Mouse (Mus musculus): Measurements from ENCODE around the gene Tnp1. TPM values are rescaled to one million over a fixed set of nuclear protein-coding genes. Genes with fewer than 3 reads are reported as not detected.

Tnp1 gene
- polyA plus RNA-seq (2011; ENCODE audit: insufficient read depth, insufficient read length, low read depth, missing spikeins) = not detected in 2 replicates

DNA sequence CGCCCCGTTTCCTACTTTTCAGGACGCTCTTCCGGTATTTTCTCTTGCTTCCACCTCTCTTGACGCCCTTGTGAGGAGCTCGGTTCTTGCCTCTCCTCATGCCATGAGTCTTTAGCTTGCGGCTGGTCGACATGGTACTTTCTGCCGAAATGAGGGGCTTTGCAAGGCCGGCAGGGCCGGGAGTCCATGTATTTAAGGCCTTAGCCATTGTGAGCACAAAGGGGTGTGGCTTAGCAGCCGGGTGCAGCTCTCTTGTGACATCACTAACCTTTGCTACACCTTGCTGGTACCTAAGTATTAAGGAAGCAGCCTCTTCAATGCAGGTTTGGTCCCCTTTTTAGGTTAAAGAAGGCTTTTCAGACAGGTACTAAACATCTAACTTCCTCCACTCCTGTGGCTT lies at the start of gene Tnp1:
Gene Tnp1 (minus strand): TSS at position 179 of the 400 bp plus-strand sequence.
- Histone ChIP-seq H3K4me1 (ENCODE audit: control insufficient read depth, insufficient read depth, low read length) (no peaks in the 10 kb centered on the region), H3K27me3 (ENCODE audit: control insufficient read depth, insufficient read depth, low read length, poor library complexity, severe bottlenecking) (no peaks in the 10 kb centered on the region), H3K4me3 (ENCODE audit: low read depth, low read length) (no peak within 1 kb of the TSS), H3K27ac (ENCODE audit: insufficient read depth, low read length) (no peak within 1 kb of the TSS), H3K9ac (ENCODE audit: low read depth, poor library complexity, severe bottlenecking) (no peak within 1 kb of the TSS), H3K9me3 (replicated peaks; ENCODE audit: control insufficient read depth, insufficient read depth, low read length, poor library complexity, severe bottlenecking) (no peaks in the 10 kb centered on the region), H3K36me3 (ENCODE audit: control insufficient read depth, insufficient read depth, low read length, poor library complexity, severe bottlenecking) (no peaks in the 10 kb centered on the region)
- TF ChIP-seq POLR2A (IDR thresholded peaks at IDR 0.05; ENCODE audit: insufficient read depth, low read length) (no peak), CTCF (IDR thresholded peaks at IDR 0.05; ENCODE audit: low read depth, low read length) (no peak), EP300 (IDR thresholded peaks at IDR 0.05; ENCODE audit: insufficient read depth, low read depth, low read length) (no peak)

DNA sequence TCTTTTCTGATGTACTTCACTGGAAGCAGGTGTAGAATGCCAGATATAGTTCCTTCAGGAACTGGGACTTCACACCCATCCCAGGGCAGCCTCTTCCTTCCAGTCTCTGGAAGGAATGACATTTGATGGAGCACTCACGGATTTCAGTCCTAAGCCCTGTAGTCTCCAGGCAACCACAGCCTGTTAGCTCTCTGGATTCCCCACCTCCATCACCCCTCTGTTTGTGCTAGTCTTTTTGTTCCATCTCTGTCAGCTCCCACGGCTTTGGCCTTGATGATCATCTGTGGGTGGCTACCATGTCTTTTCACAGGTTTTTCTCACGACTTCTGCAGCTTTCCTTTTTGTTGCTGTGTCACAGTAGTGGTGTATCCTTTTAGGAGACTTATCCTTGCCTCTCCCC lies 48.6 kb upstream of the Tnp1 start:
- no peak overlapping the region for H3K9ac ChIP-seq (ENCODE audit: low read depth, poor library complexity, severe bottlenecking)
- H3K4me1 ChIP-seq (ENCODE audit: control insufficient read depth, insufficient read depth, low read length) = no peaks in the 10 kb centered on the region
- H3K4me3 ChIP-seq (ENCODE audit: low read depth, low read length) = no peak overlapping the region
- no peak for TF ChIP-seq CTCF (IDR thresholded peaks at IDR 0.05; ENCODE audit: low read depth, low read length)
- no peak for TF ChIP-seq EP300 (IDR thresholded peaks at IDR 0.05; ENCODE audit: insufficient read depth, low read depth, low read length)
- TF ChIP-seq POLR2A (IDR thresholded peaks at IDR 0.05; ENCODE audit: insufficient read depth, low read length) = no peak
- no peaks in the 10 kb centered on the region for H3K36me3 ChIP-seq (ENCODE audit: control insufficient read depth, insufficient read depth, low read length, poor library complexity, severe bottlenecking)
- H3K27ac ChIP-seq (ENCODE audit: insufficient read depth, low read length) = no peak overlapping the region
- no peaks in the 10 kb centered on the region for H3K27me3 ChIP-seq (ENCODE audit: control insufficient read depth, insufficient read depth, low read length, poor library complexity, severe bottlenecking)
- H3K9me3 ChIP-seq (replicated peaks; ENCODE audit: control insufficient read depth, insufficient read depth, low read length, poor library complexity, severe bottlenecking) = no peaks in the 10 kb centered on the region

GRCm38 (mm10) chr1:73061491-73062233 lies 46.0 kb upstream of the Tnp1 start:
- TF ChIP-seq CTCF (IDR thresholded peaks at IDR 0.05; ENCODE audit: low read depth, low read length) (no peak), POLR2A (IDR thresholded peaks at IDR 0.05; ENCODE audit: insufficient read depth, low read length) (no peak), EP300 (IDR thresholded peaks at IDR 0.05; ENCODE audit: insufficient read depth, low read depth, low read length) (no peak)
- Histone ChIP-seq H3K9me3 (replicated peaks; ENCODE audit: control insufficient read depth, insufficient read depth, low read length, poor library complexity, severe bottlenecking) (no peaks in the 10 kb centered on the region), H3K27ac (ENCODE audit: insufficient read depth, low read length) (no peak overlapping the region)

DNA sequence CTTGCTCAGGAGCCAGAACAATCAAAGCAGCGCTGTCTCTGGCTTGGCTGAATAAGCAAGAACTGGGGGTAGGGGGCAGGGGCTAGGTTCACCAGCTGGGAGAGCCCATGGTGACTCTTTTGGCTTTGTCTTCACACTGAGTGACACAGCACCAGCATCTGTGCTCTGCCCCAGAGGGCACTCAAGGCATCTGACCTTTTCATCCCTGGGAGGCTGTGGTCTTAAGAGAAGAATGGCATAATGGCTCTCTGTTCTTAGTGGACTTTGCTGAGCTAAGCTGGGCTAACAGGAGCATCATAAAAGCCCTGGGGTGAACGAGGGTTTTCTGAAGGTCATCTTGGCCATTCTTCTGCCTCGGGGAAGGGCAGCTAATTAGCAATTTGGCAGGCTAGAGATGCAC lies 44.6 kb upstream of the Tnp1 start:
- Histone ChIP-seq H3K27ac (ENCODE audit: insufficient read depth, low read length) (no peak overlapping the region), H3K27me3 (ENCODE audit: control insufficient read depth, insufficient read depth, low read length, poor library complexity, severe bottlenecking) (no peaks in the 10 kb centered on the region), H3K9me3 (replicated peaks; ENCODE audit: control insufficient read depth, insufficient read depth, low read length, poor library complexity, severe bottlenecking) (no peaks in the 10 kb centered on the region), H3K4me3 (ENCODE audit: low read depth, low read length) (no peak overlapping the region), H3K36me3 (ENCODE audit: control insufficient read depth, insufficient read depth, low read length, poor library complexity, severe bottlenecking) (no peaks in the 10 kb centered on the region), H3K9ac (ENCODE audit: low read depth, poor library complexity, severe bottlenecking) (no peak overlapping the region), H3K4me1 (ENCODE audit: control insufficient read depth, insufficient read depth, low read length) (no peaks in the 10 kb centered on the region)
- TF ChIP-seq EP300 (IDR thresholded peaks at IDR 0.05; ENCODE audit: insufficient read depth, low read depth, low read length) = no peak
- TF ChIP-seq POLR2A (IDR thresholded peaks at IDR 0.05; ENCODE audit: insufficient read depth, low read length) = no peak
- no peak for TF ChIP-seq CTCF (IDR thresholded peaks at IDR 0.05; ENCODE audit: low read depth, low read length)

More at GRCm38 (mm10) chr1:73061491-73062233, 46.0 kb upstream of the Tnp1 start:
- Histone ChIP-seq H3K4me1 (ENCODE audit: control insufficient read depth, insufficient read depth, low read length) (no peaks in the 10 kb centered on the region), H3K9ac (ENCODE audit: low read depth, poor library complexity, severe bottlenecking) (no peak overlapping the region), H3K4me3 (ENCODE audit: low read depth, low read length) (no peak overlapping the region), H3K27me3 (ENCODE audit: control insufficient read depth, insufficient read depth, low read length, poor library complexity, severe bottlenecking) (no peaks in the 10 kb centered on the region), H3K36me3 (ENCODE audit: control insufficient read depth, insufficient read depth, low read length, poor library complexity, severe bottlenecking) (no peaks in the 10 kb centered on the region)

DNA sequence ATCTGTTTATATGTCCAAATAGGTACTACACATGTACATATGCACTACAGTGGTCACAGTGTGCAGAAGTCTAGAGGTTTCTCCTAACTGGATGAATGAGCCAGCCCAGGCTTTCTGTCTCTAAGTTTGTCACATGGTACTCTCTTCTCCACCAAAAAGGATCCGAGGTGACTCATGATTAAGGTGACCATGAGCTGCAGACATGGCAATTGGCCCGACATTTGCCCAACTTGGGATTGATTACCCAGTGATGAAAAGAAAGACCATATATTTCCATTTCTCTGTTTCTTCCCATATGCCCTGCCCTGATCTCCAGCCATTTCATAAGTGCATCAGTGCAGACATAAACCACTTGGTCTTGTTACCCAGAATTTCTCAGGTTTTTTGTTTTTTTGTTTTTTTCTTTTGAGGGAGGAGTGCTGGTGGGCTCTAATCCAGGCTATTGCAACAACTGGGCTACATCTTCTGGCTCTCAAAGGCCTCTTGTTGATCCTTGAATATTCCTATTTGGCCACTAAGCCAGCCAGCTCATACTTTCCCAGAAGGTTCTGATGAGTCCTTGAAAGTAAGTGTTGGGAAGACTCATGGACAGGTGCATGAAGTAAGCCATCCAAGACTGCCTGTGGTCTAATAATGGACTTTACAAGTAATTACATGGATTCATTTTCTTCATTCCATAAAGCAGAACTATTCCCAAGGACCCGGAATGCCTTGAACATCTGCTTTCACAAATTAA lies 40.7 kb upstream of the Tnp1 start:
- no peak overlapping the region for H3K9ac ChIP-seq (ENCODE audit: low read depth, poor library complexity, severe bottlenecking)
- H3K27ac ChIP-seq (ENCODE audit: insufficient read depth, low read length) = no peak overlapping the region
- no peaks in the 10 kb centered on the region for H3K36me3 ChIP-seq (ENCODE audit: control insufficient read depth, insufficient read depth, low read length, poor library complexity, severe bottlenecking)
- no peak for TF ChIP-seq EP300 (IDR thresholded peaks at IDR 0.05; ENCODE audit: insufficient read depth, low read depth, low read length)
- TF ChIP-seq POLR2A (IDR thresholded peaks at IDR 0.05; ENCODE audit: insufficient read depth, low read length) = no peak
- TF ChIP-seq CTCF (IDR thresholded peaks at IDR 0.05; ENCODE audit: low read depth, low read length) = no peak
- H3K4me1 ChIP-seq (ENCODE audit: control insufficient read depth, insufficient read depth, low read length) = no peaks in the 10 kb centered on the region
- no peak overlapping the region for H3K4me3 ChIP-seq (ENCODE audit: low read depth, low read length)
- no peaks in the 10 kb centered on the region for H3K9me3 ChIP-seq (replicated peaks; ENCODE audit: control insufficient read depth, insufficient read depth, low read length, poor library complexity, severe bottlenecking)
- no peaks in the 10 kb centered on the region for H3K27me3 ChIP-seq (ENCODE audit: control insufficient read depth, insufficient read depth, low read length, poor library complexity, severe bottlenecking)

DNA sequence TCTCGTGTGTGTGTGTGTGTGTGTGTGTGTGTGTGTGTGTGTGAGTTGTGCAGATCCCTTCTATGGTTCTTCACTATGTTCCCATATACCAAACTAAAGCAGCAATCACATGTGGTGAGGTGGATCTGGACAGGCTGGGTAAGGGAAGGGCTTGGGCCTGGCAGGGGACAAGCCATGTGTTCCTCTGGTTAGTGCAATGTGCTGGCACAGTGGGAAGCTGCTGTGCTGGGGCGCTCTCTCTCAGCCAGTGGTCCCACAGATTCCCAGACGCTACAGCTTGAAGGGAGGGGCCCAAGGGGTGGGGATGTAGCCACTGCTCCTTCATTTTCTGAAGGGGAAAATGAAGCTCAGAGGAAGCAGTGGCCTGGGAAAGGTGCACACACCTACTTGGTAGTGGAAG lies 40.1 kb upstream of the Tnp1 start:
- no peaks in the 10 kb centered on the region for H3K9me3 ChIP-seq (replicated peaks; ENCODE audit: control insufficient read depth, insufficient read depth, low read length, poor library complexity, severe bottlenecking)
- H3K27me3 ChIP-seq (ENCODE audit: control insufficient read depth, insufficient read depth, low read length, poor library complexity, severe bottlenecking) = no peaks in the 10 kb centered on the region
- no peak overlapping the region for H3K9ac ChIP-seq (ENCODE audit: low read depth, poor library complexity, severe bottlenecking)
- TF ChIP-seq POLR2A (IDR thresholded peaks at IDR 0.05; ENCODE audit: insufficient read depth, low read length) (no peak), CTCF (IDR thresholded peaks at IDR 0.05; ENCODE audit: low read depth, low read length) (no peak), EP300 (IDR thresholded peaks at IDR 0.05; ENCODE audit: insufficient read depth, low read depth, low read length) (no peak)
- no peaks in the 10 kb centered on the region for H3K36me3 ChIP-seq (ENCODE audit: control insufficient read depth, insufficient read depth, low read length, poor library complexity, severe bottlenecking)
- no peak overlapping the region for H3K27ac ChIP-seq (ENCODE audit: insufficient read depth, low read length)
- no peak overlapping the region for H3K4me3 ChIP-seq (ENCODE audit: low read depth, low read length)
- no peaks in the 10 kb centered on the region for H3K4me1 ChIP-seq (ENCODE audit: control insufficient read depth, insufficient read depth, low read length)
